Mouse (Mus musculus) myocyte (in vitro differentiated cells): ENCODE data around the gene Zfp36.
A peak's percentile ranks its signal among the peaks of the same experiment; 100 is the strongest.

Experiments used
- CEBPB ChIP-seq: IDR thresholded peaks from 2 replicates; pipeline ENCODE4 v1.6.1; 2011; ENCODE audit warnings: mild to moderate bottlenecking, moderate library complexity; ENCODE audit not compliant: poor library complexity, insufficient read depth, severe bottlenecking
- E2F4 ChIP-seq: IDR thresholded peaks from one replicate; pipeline ENCODE4 v1.6.1; 2011; ENCODE audit warnings: mild to moderate bottlenecking, control low read depth, moderate library complexity; ENCODE audit not compliant: insufficient read depth
- MAX ChIP-seq: IDR thresholded peaks from one replicate; pipeline ENCODE4 v1.6.1; 2011; ENCODE audit warnings: low read depth, mild to moderate bottlenecking, control low read depth
- MYOG ChIP-seq, 3 experiments: IDR thresholded peaks; one replicate each; pipeline ENCODE4 v1.6.1; 2011; ENCODE audit warnings: control low read depth in 2 of 3, low read depth in 2 of 3, mild to moderate bottlenecking in 2 of 3; ENCODE audit not compliant: insufficient read length in 2 of 3, control insufficient read depth in 1 of 3, insufficient read depth in 1 of 3
- POLR2A ChIP-seq: IDR thresholded peaks from one replicate; pipeline ENCODE4 v1.6.1; 2011; ENCODE audit warnings: low read depth, mild to moderate bottlenecking, control low read depth, moderate library complexity; ENCODE audit not compliant: insufficient read length
- POLR2AphosphoS2 ChIP-seq: IDR thresholded peaks from one replicate; pipeline ENCODE4 v1.6.1; 2011; ENCODE audit warnings: low read depth, control low read depth; ENCODE audit not compliant: insufficient read length
- REST ChIP-seq: IDR thresholded peaks from one replicate; pipeline ENCODE4 v1.6.1; 2011; ENCODE audit warnings: mild to moderate bottlenecking, control low read depth, moderate library complexity; ENCODE audit not compliant: insufficient read depth, insufficient read length
- SRF ChIP-seq: IDR thresholded peaks from one replicate; pipeline ENCODE4 v1.6.1; 2011; ENCODE audit warnings: low read depth; ENCODE audit not compliant: control insufficient read depth, insufficient read length
- TCF12 ChIP-seq: IDR thresholded peaks from one replicate; pipeline ENCODE4 v1.6.1; 2011; ENCODE audit warnings: mild to moderate bottlenecking, control low read depth; ENCODE audit not compliant: poor library complexity, insufficient read depth, severe bottlenecking
- TCF3 ChIP-seq: IDR thresholded peaks from one replicate; pipeline ENCODE4 v1.6.1; 2011; ENCODE audit warnings: low read depth, control low read depth; ENCODE audit not compliant: insufficient read length
- USF1 ChIP-seq: IDR thresholded peaks from one replicate; pipeline ENCODE4 v1.6.1; 2011; ENCODE audit warnings: low read depth, mild to moderate bottlenecking, control low read depth, moderate library complexity

GRCm38 (mm10) chr7:28378769-28379651 is 1.0 kb downstream of the Zfp36 start:
- peak in 2 of 3 experiments; percentile 71 to 74 for TF ChIP-seq MYOG (IDR thresholded peaks at IDR 0.05; ENCODE audit: control insufficient read depth in 1 of 3, insufficient read depth in 1 of 3, insufficient read length in 2 of 3, low read depth in 2 of 3)
- TF ChIP-seq TCF12, result no peak
- no peak for TF ChIP-seq MAX
- peak; percentile 99 for TF ChIP-seq POLR2A
- peak; percentile 80 for TF ChIP-seq SRF
- no peak for TF ChIP-seq USF1
- no peak for TF ChIP-seq TCF3
- no peak for TF ChIP-seq REST
- TF ChIP-seq CEBPB, result no peak
- peak; percentile 99 for TF ChIP-seq POLR2AphosphoS2
- no peak for TF ChIP-seq E2F4
